Mouse (Mus musculus) limb, embryonic 14.5 days (tissue): ENCODE results near the gene Ccdc122. TPM values are rescaled to one million over a fixed set of nuclear protein-coding genes. Genes with fewer than 3 reads are reported as not detected.
"Not testable (repeated sequence)": the region's sequence is repeated elsewhere in the genome, so short reads cannot be mapped to it uniquely, and the experiment has no call there.

Experiments used
- ATAC-seq: fragments of 200-750 bp; cut with Nextera tagmentation; 2 replicates; pipeline ENCODE4 v1.8.0; 2017; ENCODE audit warnings: low read depth, moderate number of reproducible peaks, moderate TSS enrichment; ENCODE audit not compliant: low FRiP score
- DNase-seq: peaks from one replicate; pipeline ENCODE4 v3.0.0-alpha.2; 2015; ENCODE audit warnings: low spot score
- H3K27ac ChIP-seq: fragments of 300-500 bp; sonication (generic); replicated peaks from 2 replicates; pipeline ENCODE4 v1.5.1; 2014; ENCODE audit warnings: low read depth, mild to moderate bottlenecking, low read length, moderate library complexity, mixed read lengths
- H3K27me3 ChIP-seq: fragments of 300-500 bp; sonication (generic); 2 replicates; pipeline ENCODE4 v1.6.1; 2014; ENCODE audit warnings: low read length, mixed read lengths; ENCODE audit not compliant: control insufficient read depth, insufficient read depth
- H3K36me3 ChIP-seq: fragments of 300-500 bp; sonication (generic); 2 replicates; pipeline ENCODE4 v1.6.1; 2014; ENCODE audit warnings: mild to moderate bottlenecking, low read length, moderate library complexity, mixed read lengths; ENCODE audit not compliant: control insufficient read depth, insufficient read depth
- H3K4me1 ChIP-seq: fragments of 300-500 bp; sonication (generic); 2 replicates; pipeline ENCODE4 v1.6.1; 2014; ENCODE audit warnings: antibody characterized with exemption, low read length, mixed read lengths; ENCODE audit not compliant: control insufficient read depth, insufficient read depth
- H3K4me2 ChIP-seq: fragments of 300-500 bp; sonication (generic); replicated peaks from 2 replicates; pipeline ENCODE4 v1.6.1; 2014; ENCODE audit warnings: low read depth, mild to moderate bottlenecking, low read length, moderate library complexity; ENCODE audit not compliant: severe bottlenecking
- H3K4me3 ChIP-seq: fragments of 300-500 bp; sonication (generic); replicated peaks from 2 replicates; pipeline ENCODE4 v1.5.1; 2014; ENCODE audit warnings: low read length
- H3K9ac ChIP-seq: fragments of 300-500 bp; sonication (generic); 2 replicates; pipeline ENCODE4 v1.6.1; 2014; ENCODE audit warnings: mild to moderate bottlenecking, low read depth, low read length, moderate library complexity; ENCODE audit not compliant: severe bottlenecking
- H3K9me3 ChIP-seq: fragments of 300-500 bp; sonication (generic); 2 replicates; pipeline ENCODE4 v1.6.1; 2016; ENCODE audit warnings: low read length; ENCODE audit not compliant: control insufficient read depth
- POLR2A ChIP-seq: fragments of 200-500 bp; IDR thresholded peaks from 2 replicates; pipeline ENCODE4 v1.8.0; 2012; ENCODE audit warnings: inconsistent platforms, mild to moderate bottlenecking, moderate library complexity, borderline replicate concordance; ENCODE audit not compliant: insufficient read depth, insufficient read length; ENCODE audit errors: extremely low read depth
- WGBS: fragments of 180-500 bp; shearing (Covaris S2); extraction: QIAGEN DNeasy Blood & Tissue Kit; methylation state at CpG from one replicate; pipeline ENCODE4 v1.1.7; 2014; 5-methylcytosine and 5-hydroxymethylcytosine counted together
- polyA plus RNA-seq, 2 experiments: library from polyadenylated mRNA; depleted of rRNA in 1 of 2; stranded (reverse) in 1 of 2; unstranded in 1 of 2; fragments of >200 nt; fragmentation: Nextera tagmentation in 1 of 2; extraction: Ambion mirVana in 1 of 2; gene quantifications; 2 replicates each; pipeline versions ENCODE4 v1.2.1 to v1.2.3; 2012 to 2014

Ccdc122 gene
- polyA plus RNA-seq, 2 experiments, result 2.9 to 5.2 TPM

DNA sequence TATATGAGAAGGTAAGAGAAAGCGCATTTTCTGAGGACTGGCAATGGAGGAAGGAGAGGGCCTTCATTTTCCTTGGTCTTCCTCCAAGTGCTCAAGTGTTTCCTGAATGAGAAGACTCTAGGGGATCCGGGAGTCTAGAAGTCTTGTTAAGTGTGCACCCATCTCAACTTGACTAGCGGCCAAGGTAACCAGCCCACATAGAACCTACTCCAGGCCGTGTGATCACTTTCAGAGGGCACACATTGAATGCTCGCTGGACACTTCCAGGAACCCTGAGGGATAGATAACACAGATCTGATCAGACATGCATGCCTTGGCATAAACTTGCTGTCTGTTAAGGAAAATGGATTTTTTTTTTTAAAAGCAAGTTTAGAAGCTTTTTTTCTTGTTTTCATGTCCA is 758 bp downstream of the Ccdc122 start:
- Histone ChIP-seq H3K27ac (no peak overlapping the region), H3K4me2 (no peak overlapping the region), H3K36me3 (no peaks in the 10 kb centered on the region), H3K4me3 (no peak overlapping the region), H3K4me1 (0 out of 2 replicates have a peak, but pooled peaks cover 3% of the 10 kb centered on the region), H3K27me3 (no peaks in the 10 kb centered on the region), H3K9me3 (no peaks in the 10 kb centered on the region), H3K9ac (no peak overlapping the region)
- no peak for TF ChIP-seq POLR2A
- no peak for ATAC-seq
- no peak for DNase-seq
- 84% methylated on average over 5 of the region's 5 CpGs for WGBS

DNA sequence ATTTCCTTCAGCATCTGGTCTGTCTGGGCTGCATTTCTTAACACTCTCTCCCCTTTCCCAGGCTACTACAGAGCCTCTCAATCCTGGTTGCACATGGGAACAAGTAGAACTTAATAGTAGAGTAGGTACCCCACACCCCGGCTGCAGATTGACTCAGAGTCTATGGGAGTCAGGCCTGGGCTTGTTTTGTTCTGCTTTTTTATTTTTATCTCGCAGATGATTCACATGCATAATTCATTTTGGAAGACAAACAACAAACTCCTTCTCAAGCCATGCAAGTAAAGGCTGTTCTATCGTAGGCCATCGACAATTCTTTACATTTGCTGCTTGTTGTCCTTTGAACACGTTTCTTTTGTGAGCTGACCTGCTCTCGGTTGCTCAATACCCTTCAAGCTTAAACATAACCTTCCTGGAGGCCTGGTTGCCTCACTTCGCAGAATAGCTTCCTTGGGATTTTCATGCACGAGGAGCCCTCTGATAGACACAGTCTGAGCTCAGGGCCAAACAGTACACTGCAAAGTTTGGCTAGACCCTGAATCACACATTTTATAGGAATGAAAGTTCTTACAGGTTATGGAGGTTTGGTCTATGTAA is 1.4 kb downstream of the Ccdc122 start:
- WGBS, result 81% methylated on average over 8 of the region's 8 CpGs
- no peak for TF ChIP-seq POLR2A

DNA sequence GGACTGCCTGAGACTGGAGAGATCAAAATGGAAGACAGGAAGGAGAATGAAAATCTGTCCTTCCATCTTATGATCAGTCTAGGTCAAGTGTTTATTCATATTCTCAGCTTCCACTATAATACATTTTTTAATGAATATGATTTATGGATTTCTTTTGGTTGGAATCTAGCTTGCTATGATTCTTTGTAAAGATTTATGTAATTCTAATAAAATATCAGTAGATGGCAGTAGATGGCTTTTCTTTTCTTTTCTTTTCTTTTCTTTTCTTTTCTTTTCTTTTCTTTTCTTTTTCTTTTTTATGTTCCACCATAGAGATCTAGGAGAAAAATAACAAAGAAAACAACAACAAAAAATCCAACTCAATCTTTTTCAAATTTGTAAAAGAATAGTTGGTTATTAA is 16.7 kb downstream of the Ccdc122 start:
- Histone ChIP-seq H3K4me3 (no peak overlapping the region), H3K36me3 (no peaks in the 10 kb centered on the region), H3K9me3 (no peaks in the 10 kb centered on the region), H3K9ac (no peak overlapping the region), H3K4me2 (no peak overlapping the region), H3K27me3 (no peaks in the 10 kb centered on the region), H3K27ac (no peak overlapping the region), H3K4me1 (no peaks in the 10 kb centered on the region)
- TF ChIP-seq POLR2A, result no peak
- DNase-seq (no peak), ATAC-seq (no peak)

More for the DNA sequence above, 1.4 kb downstream of the Ccdc122 start:
- Histone ChIP-seq H3K27me3 (no peaks in the 10 kb centered on the region), H3K4me2 (no peak overlapping the region), H3K4me1 (0 out of 2 replicates have a peak, but pooled peaks cover 3% of the 10 kb centered on the region), H3K9ac (no peak overlapping the region), H3K36me3 (no peaks in the 10 kb centered on the region), H3K9me3 (no peaks in the 10 kb centered on the region), H3K27ac (no peak overlapping the region), H3K4me3 (no peak overlapping the region)
- peak; percentile 30 for DNase-seq
- no peak for ATAC-seq

DNA sequence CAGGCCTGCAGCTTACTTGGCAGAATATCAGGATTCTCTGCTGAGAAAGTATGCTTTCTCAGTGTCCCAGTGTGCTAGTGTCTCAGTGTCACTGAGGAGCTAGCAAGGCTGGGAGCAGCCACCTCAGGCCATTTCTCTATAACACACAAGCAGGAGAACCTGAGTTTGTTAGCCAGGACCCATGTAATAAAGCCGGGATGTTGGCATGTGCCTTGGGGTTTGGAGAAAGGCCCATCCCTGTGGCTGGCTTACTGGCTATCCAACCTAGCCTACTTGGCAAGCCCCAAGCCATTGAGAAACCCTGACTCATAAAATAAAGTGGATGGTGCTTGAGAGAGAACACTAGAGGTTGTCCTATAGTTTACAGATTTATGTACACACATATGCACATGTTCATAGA is 32.8 kb downstream of the Ccdc122 start:
- Histone ChIP-seq H3K9me3 (no peaks in the 10 kb centered on the region), H3K36me3 (no peaks in the 10 kb centered on the region), H3K27me3 (no peaks in the 10 kb centered on the region), H3K4me2 (no peak overlapping the region), H3K4me1 (no peaks in the 10 kb centered on the region), H3K4me3 (no peak overlapping the region), H3K9ac (no peak overlapping the region), H3K27ac (no peak overlapping the region)
- no peak for ATAC-seq
- WGBS, result 86% methylated on average over 1 of the region's 1 CpGs
- DNase-seq, result no peak
- TF ChIP-seq POLR2A, result no peak

DNA sequence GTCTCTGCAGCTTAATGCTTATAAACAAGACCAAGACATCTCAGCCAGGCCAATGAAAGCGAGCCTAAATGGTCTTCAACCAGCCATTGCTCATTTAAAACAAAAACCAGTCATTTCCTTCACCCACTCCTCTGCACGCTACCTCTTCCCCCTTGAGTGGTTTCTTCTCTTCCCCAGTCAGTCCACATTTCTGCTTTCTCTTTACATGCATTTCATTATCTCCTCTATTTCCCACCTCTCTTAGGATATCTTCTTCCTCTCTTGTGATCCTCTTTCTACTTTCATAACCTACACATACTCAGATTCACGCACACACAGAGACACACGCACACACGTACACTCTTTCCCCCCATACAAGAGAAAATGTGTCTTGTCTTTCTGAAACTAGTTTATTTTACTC is 44.7 kb downstream of the Ccdc122 start:
- Histone ChIP-seq H3K4me2 (no peak overlapping the region), H3K27ac (no peak overlapping the region), H3K4me3 (no peak overlapping the region), H3K9ac (no peak overlapping the region), H3K27me3 (no peaks in the 10 kb centered on the region), H3K4me1 (no peaks in the 10 kb centered on the region), H3K9me3 (no peaks in the 10 kb centered on the region), H3K36me3 (no peaks in the 10 kb centered on the region)
- ATAC-seq (no peak), DNase-seq (no peak)
- 87% methylated on average over 5 of the region's 5 CpGs for WGBS
- no peak for TF ChIP-seq POLR2A

DNA sequence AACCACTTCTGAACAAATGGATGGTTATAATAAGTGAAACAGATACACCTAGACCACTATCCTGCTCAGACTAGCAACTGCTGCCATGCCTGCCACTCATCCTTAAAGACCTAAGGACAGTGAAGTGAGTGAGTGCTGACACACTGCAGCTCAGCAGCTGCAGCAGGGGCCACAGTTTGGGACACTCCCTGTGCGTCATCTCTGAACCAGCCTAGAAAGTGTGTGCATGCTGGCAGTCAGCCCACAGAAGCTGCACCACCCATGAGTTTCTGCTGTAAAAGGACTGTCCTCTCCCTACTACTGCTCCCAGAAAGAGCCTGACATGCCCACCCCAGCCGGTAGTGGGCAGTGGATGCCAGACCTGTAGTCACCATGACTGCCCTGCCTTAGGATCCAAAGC is 63.7 kb downstream of the Ccdc122 start:
- Histone ChIP-seq H3K9me3 (no peaks in the 10 kb centered on the region), H3K36me3 (no peaks in the 10 kb centered on the region), H3K4me2 (no peak overlapping the region), H3K27me3 (no peaks in the 10 kb centered on the region), H3K9ac (no peak overlapping the region), H3K27ac (no peak overlapping the region), H3K4me1 (no peaks in the 10 kb centered on the region), H3K4me3 (no peak overlapping the region)
- ATAC-seq (no peak), DNase-seq (no peak)
- 73% methylated on average over 2 of the region's 2 CpGs for WGBS
- no peak for TF ChIP-seq POLR2A

DNA sequence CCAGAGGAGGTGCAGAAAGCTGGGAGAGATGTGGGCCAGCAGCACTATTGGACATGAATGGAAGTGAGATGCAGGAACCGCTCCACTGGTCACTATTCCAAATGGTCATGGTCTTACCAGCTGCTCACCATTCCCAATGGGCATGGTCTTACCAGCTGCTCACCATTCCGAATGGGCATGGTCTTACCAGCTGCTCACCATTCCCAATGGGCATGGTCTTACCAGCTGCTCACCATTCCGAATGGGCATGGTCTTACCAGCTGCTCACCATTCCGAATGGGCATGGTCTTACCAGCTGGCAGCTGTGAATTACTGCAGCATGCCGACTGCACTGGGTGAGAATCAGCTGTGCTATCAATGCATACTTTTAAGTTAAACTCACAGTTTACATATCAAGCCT is 74.0 kb downstream of the Ccdc122 start:
- not testable (repeated sequence) for H3K4me1 ChIP-seq, ATAC-seq, H3K9ac ChIP-seq, DNase-seq, H3K36me3 ChIP-seq, H3K9me3 ChIP-seq, H3K4me2 ChIP-seq, H3K27me3 ChIP-seq, H3K27ac ChIP-seq, H3K4me3 ChIP-seq
- WGBS, result 88% methylated on average over 5 of the region's 5 CpGs
